18 mouse cellular contexts compared by ENCODE assay signal in genomic region chr12:81226590-81226989, GRCm38 (mm10).
DNase-seq lines count a peak whose midpoint lies in the region; ATAC-seq and TF ChIP-seq lines count a peak whose summit lies in the region.
"Had no signal": no experiment of that assay in that cellular context is flagged by ENCODE, and none has a peak within 500 bp of the region (broad histone marks: within the 10 kb centered on the region; RNA-seq: fewer than 3 reads in every experiment).

No protein-coding gene starts in this region.

- no peak overlapping the region for H3K9ac ChIP-seq in hindbrain, embryonic 13.5 days
- H3K9ac ChIP-seq in midbrain, embryonic 13.5 days (replicated peaks) = no peak overlapping the region
- H3K9ac ChIP-seq in forebrain, postnatal 0 days = no peak overlapping the region
- H3K9ac ChIP-seq in midbrain, postnatal 0 days (replicated peaks; ENCODE audit: low read length, poor library complexity, severe bottlenecking) = no peak overlapping the region
- H3K9ac ChIP-seq: embryonic facial prominence, embryonic 13.5 days; liver, embryonic 12.5 days had no signal

- no peaks in the 10 kb centered on the region for H3K27me3 ChIP-seq in hindbrain, embryonic 13.5 days
- H3K27me3 ChIP-seq in hindbrain, embryonic 10.5 days (ENCODE audit: insufficient read depth, poor library complexity, severe bottlenecking) = no peaks in the 10 kb centered on the region
- H3K27me3 ChIP-seq in midbrain, embryonic 13.5 days = no peaks in the 10 kb centered on the region
- H3K27me3 ChIP-seq in midbrain, embryonic 10.5 days (ENCODE audit: low read depth, poor library complexity, severe bottlenecking) = no peaks in the 10 kb centered on the region
- H3K27me3 ChIP-seq in forebrain, postnatal 0 days (ENCODE audit: insufficient read depth, low read length) = no peaks in the 10 kb centered on the region
- no peaks in the 10 kb centered on the region for H3K27me3 ChIP-seq in midbrain, postnatal 0 days (ENCODE audit: insufficient read depth, low read length)
- H3K27me3 ChIP-seq: embryonic facial prominence, embryonic 13.5 days; liver, embryonic 12.5 days had no signal

- peak overlapping the region; percentile 75 for H3K27ac ChIP-seq in hindbrain, embryonic 13.5 days
- no peak overlapping the region for H3K27ac ChIP-seq in hindbrain, embryonic 10.5 days
- peak overlapping the region; percentile 68; the same call in 1 of the 2 replicates for H3K27ac ChIP-seq in midbrain, embryonic 13.5 days
- no peak overlapping the region for H3K27ac ChIP-seq in midbrain, embryonic 10.5 days (replicated peaks)
- H3K27ac ChIP-seq in forebrain, postnatal 0 days (ENCODE audit: low read depth, low read length) = peak overlapping the region; percentile 87; the same call in 1 of the 2 replicates
- H3K27ac ChIP-seq in midbrain, postnatal 0 days (ENCODE audit: low read depth, low read length) = peak overlapping the region; percentile 26; the same call in 1 of the 2 replicates
- H3K27ac ChIP-seq: embryonic facial prominence, embryonic 13.5 days; liver, embryonic 12.5 days; stomach, postnatal 0 days had no signal

- 63% methylated on average over 3 of the region's 3 CpGs for WGBS in hindbrain, embryonic 13.5 days
- WGBS in hindbrain, embryonic 10.5 days = 78% methylated on average over 3 of the region's 3 CpGs
- 75% methylated on average over 3 of the region's 3 CpGs for WGBS in midbrain, embryonic 13.5 days
- WGBS in midbrain, embryonic 10.5 days = 81% methylated on average over 3 of the region's 3 CpGs
- WGBS in forebrain, postnatal 0 days = 36% methylated on average over 3 of the region's 3 CpGs
- WGBS in midbrain, postnatal 0 days = 42% methylated on average over 3 of the region's 3 CpGs

- no peaks in the 10 kb centered on the region for H3K36me3 ChIP-seq in hindbrain, embryonic 13.5 days
- H3K36me3 ChIP-seq in hindbrain, embryonic 10.5 days = no peaks in the 10 kb centered on the region
- no peaks in the 10 kb centered on the region for H3K36me3 ChIP-seq in midbrain, embryonic 13.5 days
- no peaks in the 10 kb centered on the region for H3K36me3 ChIP-seq in midbrain, embryonic 10.5 days
- H3K36me3 ChIP-seq in forebrain, postnatal 0 days (ENCODE audit: insufficient read depth) = no peaks in the 10 kb centered on the region
- H3K36me3 ChIP-seq in midbrain, postnatal 0 days (ENCODE audit: insufficient read depth, low read length) = no peaks in the 10 kb centered on the region
- H3K36me3 ChIP-seq: embryonic facial prominence, embryonic 13.5 days; liver, embryonic 12.5 days had no signal

- no peak overlapping the region for H3K4me2 ChIP-seq in hindbrain, embryonic 13.5 days
- no peak overlapping the region for H3K4me2 ChIP-seq in midbrain, embryonic 13.5 days (replicated peaks)
- no peak overlapping the region for H3K4me2 ChIP-seq in forebrain, postnatal 0 days (ENCODE audit: low read depth)
- no peak overlapping the region for H3K4me2 ChIP-seq in midbrain, postnatal 0 days (ENCODE audit: low read depth, low read length, poor library complexity, severe bottlenecking)
- H3K4me2 ChIP-seq: embryonic facial prominence, embryonic 13.5 days; liver, embryonic 12.5 days had no signal

- ATAC-seq in hindbrain, embryonic 13.5 days (ENCODE audit: low FRiP score) = no peak
- peak; percentile 43; the same call in 1 of the 2 replicates for ATAC-seq in midbrain, embryonic 13.5 days
- ATAC-seq in forebrain, postnatal 0 days = peak; percentile 57; the same call in 1 of the 2 replicates
- ATAC-seq in midbrain, postnatal 0 days (ENCODE audit: low FRiP score) = no peak
- ATAC-seq: activated CD4-positive, CD25-positive, alpha-beta regulatory T cell, adult 4 months; liver, embryonic 12.5 days; Patski had no signal

- no peak overlapping the region for H3K4me3 ChIP-seq in hindbrain, embryonic 13.5 days
- no peak overlapping the region for H3K4me3 ChIP-seq in hindbrain, embryonic 10.5 days
- no peak overlapping the region for H3K4me3 ChIP-seq in midbrain, embryonic 13.5 days (replicated peaks)
- H3K4me3 ChIP-seq in midbrain, embryonic 10.5 days = no peak overlapping the region
- no peak overlapping the region for H3K4me3 ChIP-seq in forebrain, postnatal 0 days (ENCODE audit: low read depth, low read length)
- H3K4me3 ChIP-seq in midbrain, postnatal 0 days (ENCODE audit: low read depth, low read length) = no peak overlapping the region
- H3K4me3 ChIP-seq: embryonic facial prominence, embryonic 13.5 days; liver, embryonic 12.5 days had no signal

- H3K4me1 ChIP-seq in hindbrain, embryonic 13.5 days (replicated peaks) = peaks cover 30% of the 10 kb centered on the region
- H3K4me1 ChIP-seq in hindbrain, embryonic 10.5 days (replicated peaks) = peaks cover 9% of the 10 kb centered on the region
- peaks cover 27% of the 10 kb centered on the region for H3K4me1 ChIP-seq in midbrain, embryonic 13.5 days (replicated peaks)
- peaks cover 11% of the 10 kb centered on the region; the same call in 1 of the 2 replicates for H3K4me1 ChIP-seq in midbrain, embryonic 10.5 days
- H3K4me1 ChIP-seq in forebrain, postnatal 0 days (ENCODE audit: insufficient read depth) = peaks cover 31% of the 10 kb centered on the region
- peaks cover 21% of the 10 kb centered on the region for H3K4me1 ChIP-seq in midbrain, postnatal 0 days (ENCODE audit: insufficient read depth, low read length)
- H3K4me1 ChIP-seq: liver, embryonic 12.5 days had no signal

- H3K9me3 ChIP-seq in hindbrain, embryonic 13.5 days = no peaks in the 10 kb centered on the region
- H3K9me3 ChIP-seq in hindbrain, embryonic 10.5 days = no peaks in the 10 kb centered on the region
- no peaks in the 10 kb centered on the region for H3K9me3 ChIP-seq in midbrain, embryonic 13.5 days
- H3K9me3 ChIP-seq in midbrain, embryonic 10.5 days (replicated peaks) = no peaks in the 10 kb centered on the region
- no peaks in the 10 kb centered on the region for H3K9me3 ChIP-seq in forebrain, postnatal 0 days (ENCODE audit: low read length)
- no peaks in the 10 kb centered on the region for H3K9me3 ChIP-seq in midbrain, postnatal 0 days (ENCODE audit: low read length)
- H3K9me3 ChIP-seq: embryonic facial prominence, embryonic 13.5 days; liver, embryonic 12.5 days had no signal

- no peak for DNase-seq in hindbrain, embryonic 10.5 days (ENCODE audit: low spot score)
- DNase-seq in midbrain, embryonic 10.5 days (ENCODE audit: low spot score) = no peak
- peak; percentile 51 for DNase-seq in forebrain, postnatal 0 days
- peak; percentile 25 for DNase-seq in midbrain, postnatal 0 days (ENCODE audit: low spot score)
- DNase-seq in ovary, postnatal 10 days (ENCODE audit: low spot score) = no peak
- no peak for DNase-seq in cerebellum, postnatal 10 days
- DNase-seq: adrenal gland, postnatal 25 days; cerebellum, adult 8-10 months; kidney, adult 18-20 months; kidney, postnatal 14 days; thymus, postnatal 25 days had no signal

- no peak for TF ChIP-seq CTCF in forebrain, postnatal 0 days (IDR thresholded peaks at IDR 0.05; ENCODE audit: low read depth)
- TF ChIP-seq CTCF in midbrain, postnatal 0 days (IDR thresholded peaks at IDR 0.05) = no peak

Comparison
In these comparisons a context has a peak if more than half of its experiments do, and no peak if none do; other contexts are left out.
1. ATAC-seq: peak in midbrain, embryonic 13.5 days (single experiment) and forebrain, postnatal 0 days (single experiment); none in hindbrain, embryonic 13.5 days (single experiment) and midbrain, postnatal 0 days (single experiment).
2. H3K27ac ChIP-seq: peak in hindbrain, embryonic 13.5 days (single experiment), midbrain, embryonic 13.5 days (single experiment), forebrain, postnatal 0 days (single experiment) and midbrain, postnatal 0 days (single experiment); none in hindbrain, embryonic 10.5 days (single experiment) and midbrain, embryonic 10.5 days (single experiment).
3. DNase-seq: peak in forebrain, postnatal 0 days (single experiment) and midbrain, postnatal 0 days (single experiment); none in hindbrain, embryonic 10.5 days (single experiment), midbrain, embryonic 10.5 days (single experiment), ovary, postnatal 10 days (single experiment) and cerebellum, postnatal 10 days (0 of 2).